Mouse (Mus musculus) olfactory bulb, adult 2 months (tissue): ENCODE data around the gene Layn.

ENCODE experiments used
- CTCF ChIP-seq: fragments of 200-500 bp; IDR thresholded peaks from 2 replicates; pipeline ENCODE4 v1.5.1; 2012; ENCODE audit warnings: low read depth, mild to moderate bottlenecking, low read length, moderate library complexity; ENCODE audit not compliant: insufficient read depth
- POLR2A ChIP-seq: fragments of 200-500 bp; IDR thresholded peaks from 2 replicates; pipeline ENCODE4 v1.6.1; 2012; ENCODE audit warnings: mild to moderate bottlenecking, low read depth, low read length, moderate library complexity; ENCODE audit not compliant: insufficient read depth

- TF ChIP-seq POLR2A: no peak
- no peak for TF ChIP-seq CTCF
Measured at GRCm38 (mm10) chr9:51030147-51030546, 46.7 kb downstream of the Layn start.
